Mouse (Mus musculus) brain, embryonic 14.5 days (tissue): Measurements from ENCODE around the gene Nr2f1.

ENCODE experiments used
- CTCF ChIP-seq: fragments of 200-500 bp; IDR thresholded peaks from 2 replicates; pipeline ENCODE4 v1.5.1; 2012; ENCODE audit warnings: inconsistent platforms, mild to moderate bottlenecking, moderate library complexity, borderline replicate concordance; ENCODE audit not compliant: insufficient read depth, insufficient read length; ENCODE audit errors: extremely low read depth
- POLR2A ChIP-seq: fragments of 200-500 bp; IDR thresholded peaks from 2 replicates; pipeline ENCODE4 v1.6.1; 2012; ENCODE audit warnings: mild to moderate bottlenecking, inconsistent platforms, borderline replicate concordance; ENCODE audit not compliant: poor library complexity, insufficient read depth, insufficient read length, severe bottlenecking; ENCODE audit errors: extremely low read depth

- no peak for TF ChIP-seq POLR2A
- TF ChIP-seq CTCF = peak; percentile 92
Measured at GRCm38 (mm10) chr13:78200991-78201870, 1.7 kb upstream of the Nr2f1 start.
